Mouse (Mus musculus) thymus, adult 2 months (tissue): Measurements from ENCODE around the gene Fam229a.

Experiments
- CTCF ChIP-seq: fragments of 200-500 bp; IDR thresholded peaks from 2 replicates; pipeline ENCODE4 v1.5.1; 2012; ENCODE audit warnings: mild to moderate bottlenecking, control low read depth, low read length, moderate library complexity, borderline replicate concordance; ENCODE audit not compliant: control insufficient read depth, poor library complexity, insufficient read depth; ENCODE audit errors: extremely low read depth
- POLR2A ChIP-seq: fragments of 200-500 bp; IDR thresholded peaks from 2 replicates; pipeline ENCODE4 v1.6.1; 2012; ENCODE audit warnings: mild to moderate bottlenecking, low read length, control low read depth, moderate library complexity; ENCODE audit not compliant: control insufficient read depth, poor library complexity, insufficient read depth; ENCODE audit errors: extremely low read depth

DNA sequence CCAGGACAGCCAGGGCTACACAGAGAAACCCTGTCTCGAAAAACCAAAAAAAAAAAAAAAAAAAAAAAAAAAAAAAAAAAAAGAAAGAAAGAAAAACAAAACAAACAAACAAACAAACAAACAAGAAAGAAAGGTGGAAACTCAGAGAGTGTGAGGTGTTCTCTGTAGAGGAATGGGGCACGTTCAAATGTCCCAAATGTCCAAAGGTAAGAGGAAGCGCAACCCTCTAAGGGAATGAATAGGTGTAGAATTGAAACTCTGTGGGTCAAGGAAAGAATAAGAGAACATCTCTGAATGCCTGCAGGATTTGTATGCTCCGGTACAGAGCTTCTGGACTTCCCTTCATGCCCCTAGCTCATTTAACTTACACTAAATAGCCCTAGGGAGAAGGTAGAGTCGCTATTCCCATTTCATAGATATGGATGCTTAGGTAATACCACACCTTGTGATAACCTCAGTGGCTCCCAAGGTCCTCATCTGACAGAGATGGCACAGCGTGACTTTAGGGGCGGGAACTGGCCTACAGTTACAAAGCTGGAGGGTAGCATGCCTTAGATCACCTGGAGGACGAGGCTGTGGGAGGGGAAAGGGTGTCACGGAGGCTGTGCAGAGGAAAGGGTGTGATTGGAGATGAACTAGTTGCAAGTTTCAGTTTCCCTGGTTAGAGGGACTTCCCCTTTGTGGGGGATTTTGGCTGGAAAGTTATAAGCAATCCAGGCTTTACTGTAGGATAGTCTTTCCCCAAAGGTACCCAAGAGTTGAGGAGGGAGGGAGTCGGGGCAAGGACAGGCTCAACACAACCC is 16.6 kb downstream of the Fam229a start:
- TF ChIP-seq POLR2A (no peak), CTCF (no peak)
